ENCODE assay signal across 13 mouse cellular contexts in genomic region chr7:116244302-116245165, GRCm38 (mm10).
A peak's percentile ranks its signal among the peaks of the same experiment; 100 is the strongest.
DNase-seq lines count a peak whose midpoint lies in the region; ATAC-seq and TF ChIP-seq lines count a peak whose summit lies in the region.
"Had no signal": no experiment of that assay in that cellular context is flagged by ENCODE, and none has a peak within 500 bp of the region (broad histone marks: within the 10 kb centered on the region; RNA-seq: fewer than 3 reads in every experiment).

No protein-coding gene starts in this region.

- peak; percentile 83 for DNase-seq in heart, embryonic 10.5 days (ENCODE audit: low spot score)
- no peak for DNase-seq in heart, adult 9 months (ENCODE audit: low spot score in 2 of 2)
- no peak for DNase-seq in liver, adult 2 months (ENCODE audit: extremely low read depth, low read depth, low spot score)
- DNase-seq in CH12.LX (ENCODE audit: extremely low read depth) = peak; percentile 16
- no peak for DNase-seq in brain, embryonic 14.5 days (ENCODE audit: low read depth)
- no peak for DNase-seq in ovary, postnatal 14 days (ENCODE audit: low spot score)
- DNase-seq: right cerebral cortex, postnatal 4 days; thymus, adult 18-20 months had no signal

- no peak for TF ChIP-seq EP300 in CH12.LX (IDR thresholded peaks at IDR 0.05; ENCODE audit: low read length)

- 0 out of 2 replicates have a peak, but pooled peaks have one; percentile 3 for TF ChIP-seq CTCF in liver, adult 2 months (IDR thresholded peaks at IDR 0.05; ENCODE audit: low read depth, low read length)
- TF ChIP-seq CTCF in CH12.LX (conservative IDR thresholded peaks at IDR 0.05 in 1 of 2, IDR thresholded peaks at IDR 0.05 in 1 of 2; ENCODE audit: low read depth in 2 of 2, low read length in 2 of 2) = peak; percentile 4 to 51; a peak in 2 of 4 replicates
- peak; percentile 29; the same call in 1 of the 2 replicates for TF ChIP-seq CTCF in brain, embryonic 14.5 days (IDR thresholded peaks at IDR 0.05; ENCODE audit: borderline replicate concordance, extremely low read depth, insufficient read depth, insufficient read length)

- peak overlapping the region; percentile 74 for H3K27ac ChIP-seq in heart, embryonic 10.5 days
- H3K27ac ChIP-seq in liver, adult 2 months (replicated peaks; ENCODE audit: insufficient read depth, low read depth, low read length) = no peak overlapping the region
- no peak overlapping the region for H3K27ac ChIP-seq in liver, embryonic 12.5 days
- no peak overlapping the region for H3K27ac ChIP-seq in CH12.LX (ENCODE audit: insufficient read depth, low read depth)
- H3K27ac ChIP-seq: limb, embryonic 15.5 days had no signal

- H3K36me3 ChIP-seq in heart, embryonic 10.5 days = no peaks in the 10 kb centered on the region
- no peaks in the 10 kb centered on the region for H3K36me3 ChIP-seq in liver, adult 2 months (ENCODE audit: control insufficient read depth, insufficient read depth, low read length)
- no peaks in the 10 kb centered on the region for H3K36me3 ChIP-seq in liver, embryonic 12.5 days
- H3K36me3 ChIP-seq in CH12.LX (replicated peaks in 1 of 2; ENCODE audit: control insufficient read depth in 1 of 2, insufficient read depth in 1 of 2, low read length in 1 of 2) = no peaks in the 10 kb centered on the region
- H3K36me3 ChIP-seq: forebrain, embryonic 15.5 days; limb, embryonic 15.5 days had no signal

- in situ Hi-C loops in CH12.LX (cut with MboI; ENCODE audit: low pct_ligation_motif_present, low pct_unique_long_range_greater_than_20kb, low sequenced_read_pairs) = loop anchor here (10.0 kb wide), 1 partner anchor 360 kb away; no protein-coding TSS in a partner anchor

- TF ChIP-seq RAD21 in CH12.LX (IDR thresholded peaks at IDR 0.05; ENCODE audit: low read depth, low read length) = peak; percentile 14

- no peak overlapping the region for H3K4me3 ChIP-seq in heart, embryonic 10.5 days
- H3K4me3 ChIP-seq in liver, adult 2 months (ENCODE audit: insufficient read depth, low read depth, low read length) = no peak overlapping the region
- no peak overlapping the region for H3K4me3 ChIP-seq in liver, embryonic 12.5 days
- no peak overlapping the region for H3K4me3 ChIP-seq in CH12.LX (replicated peaks in 1 of 3; ENCODE audit: low read depth in 2 of 3, low read length in 2 of 3, poor library complexity in 1 of 3)
- H3K4me3 ChIP-seq: forebrain, embryonic 15.5 days; limb, embryonic 15.5 days had no signal

- no peak overlapping the region for H3K4me2 ChIP-seq in liver, embryonic 12.5 days
- no peak overlapping the region for H3K4me2 ChIP-seq in CH12.LX (ENCODE audit: insufficient read depth, low read depth, poor library complexity, severe bottlenecking)
- H3K4me2 ChIP-seq: forebrain, embryonic 15.5 days; limb, embryonic 15.5 days had no signal

- no peak for ATAC-seq in liver, embryonic 12.5 days
- ATAC-seq in megakaryocyte-erythroid progenitor cell, adult 5-6 weeks (replicated peaks; ENCODE audit: low FRiP score, low TSS enrichment, poor library complexity, severe bottlenecking) = no peak
- ATAC-seq: forebrain, embryonic 15.5 days; inflammation-experienced regulatory T-cells, adult 6 months had no signal

- 16% methylated on average over 7 of the region's 7 CpGs for WGBS in heart, embryonic 10.5 days
- 71% methylated on average over 7 of the region's 7 CpGs for WGBS in liver, adult 2 months
- WGBS in liver, embryonic 12.5 days (ENCODE audit: insufficient replicate concordance) = 35% methylated on average over 7 of the region's 7 CpGs

- no peaks in the 10 kb centered on the region for H3K9me3 ChIP-seq in heart, embryonic 10.5 days
- no peaks in the 10 kb centered on the region for H3K9me3 ChIP-seq in liver, embryonic 12.5 days (replicated peaks)
- no peaks in the 10 kb centered on the region for H3K9me3 ChIP-seq in CH12.LX (replicated peaks; ENCODE audit: low read length)
- H3K9me3 ChIP-seq: forebrain, embryonic 15.5 days; limb, embryonic 15.5 days had no signal

- H3K4me1 ChIP-seq in heart, embryonic 10.5 days = peaks cover 68% of the 10 kb centered on the region
- no peaks in the 10 kb centered on the region for H3K4me1 ChIP-seq in liver, adult 2 months (ENCODE audit: control insufficient read depth, insufficient read depth, low read length)
- peaks cover 21% of the 10 kb centered on the region for H3K4me1 ChIP-seq in liver, embryonic 12.5 days
- peaks cover 0 to 21% of the 10 kb centered on the region in 2 experiments; a peak in 3 of 4 replicates for H3K4me1 ChIP-seq in CH12.LX (ENCODE audit: control insufficient read depth in 1 of 2, insufficient read depth in 2 of 2)

- no peak for TF ChIP-seq POLR2A in liver, adult 2 months (IDR thresholded peaks at IDR 0.05; ENCODE audit: extremely low read depth, insufficient read depth, low read length)
- no peak for TF ChIP-seq POLR2A in CH12.LX (IDR thresholded peaks at IDR 0.05; ENCODE audit: low read depth, low read length)
- no peak for TF ChIP-seq POLR2A in brain, embryonic 14.5 days (IDR thresholded peaks at IDR 0.05; ENCODE audit: borderline replicate concordance, extremely low read depth, insufficient read depth, insufficient read length, poor library complexity, severe bottlenecking)

- peaks cover 19% of the 10 kb centered on the region; the same call in 1 of the 2 replicates for H3K79me2 ChIP-seq in liver, adult 2 months (ENCODE audit: control insufficient read depth, insufficient read depth, low read length)
- H3K79me2 ChIP-seq in CH12.LX (replicated peaks; ENCODE audit: control insufficient read depth, extremely low read depth, insufficient read depth, poor library complexity, severe bottlenecking) = no peaks in the 10 kb centered on the region

- no peak overlapping the region for H3K9ac ChIP-seq in liver, adult 2 months (ENCODE audit: low read depth, low read length)
- no peak overlapping the region for H3K9ac ChIP-seq in liver, embryonic 12.5 days
- no peak overlapping the region for H3K9ac ChIP-seq in CH12.LX (ENCODE audit: insufficient read depth, low read depth)
- H3K9ac ChIP-seq: forebrain, embryonic 15.5 days; limb, embryonic 15.5 days had no signal

- no peaks in the 10 kb centered on the region for H3K27me3 ChIP-seq in heart, embryonic 10.5 days (ENCODE audit: insufficient read depth, poor library complexity, severe bottlenecking)
- H3K27me3 ChIP-seq in liver, adult 2 months (ENCODE audit: control insufficient read depth, insufficient read depth, low read length) = no peaks in the 10 kb centered on the region
- H3K27me3 ChIP-seq in liver, embryonic 12.5 days (replicated peaks) = peaks cover 16% of the 10 kb centered on the region; the same call in 1 of the 2 replicates
- H3K27me3 ChIP-seq in CH12.LX (replicated peaks) = peaks cover 5% of the 10 kb centered on the region
- H3K27me3 ChIP-seq: forebrain, embryonic 15.5 days; limb, embryonic 15.5 days had no signal

- dilution Hi-C loops in CH12.LX (cut with MboI; ENCODE audit: extremely low pct_ligation_motif_present, extremely low pct_unique_long_range_greater_than_20kb, low sequenced_read_pairs) = no loop called here

TF ChIP-seq in CH12.LX, 34 proteins besides CTCF, POLR2A, EP300 and RAD21:
- 0 out of 2 replicates have a peak, but pooled peaks have one; percentile 49 for TF ChIP-seq MYC (IDR thresholded peaks at IDR 0.05; ENCODE audit: low read depth, low read length)
- TF ChIP-seq SIN3A (IDR thresholded peaks at IDR 0.05; ENCODE audit: low read length) = no peak

Comparison
In these comparisons a context has a peak if more than half of its experiments do, and no peak if none do; other contexts are left out.
1. DNase-seq: peak in heart, embryonic 10.5 days (single experiment) and CH12.LX (single experiment); none in heart, adult 9 months (0 of 2), liver, adult 2 months (single experiment), brain, embryonic 14.5 days (single experiment) and ovary, postnatal 14 days (single experiment).
2. Peak in every context shown above with its lines, with median percentiles within 50 percentile points of each other: CTCF ChIP-seq.